Mouse (Mus musculus) heart, postnatal 0 days (tissue): ENCODE data around the gene H2al1i.

ENCODE experiments used
- CTCF ChIP-seq: IDR thresholded peaks from 2 replicates; pipeline ENCODE4 v1.5.1; 2016; ENCODE audit warnings: antibody characterized with exemption, control low read depth, low read depth
- EP300 ChIP-seq: IDR thresholded peaks from 2 replicates; pipeline ENCODE4 v1.6.1; 2016; ENCODE audit warnings: antibody characterized with exemption, low read depth

- TF ChIP-seq EP300 (no peak), CTCF (no peak)
These were observed 35.2 kb upstream of the H2al1i start for GRCm38 (mm10) chrX:11289244-11289643.
